Mouse (Mus musculus) intestine, postnatal 0 days (tissue): ENCODE measurements around the gene Siglec1. TPM values are rescaled to one million over a fixed set of nuclear protein-coding genes. Genes with fewer than 3 reads are reported as not detected.

ENCODE experiments used
- ATAC-seq: fragments of 200-750 bp; cut with Nextera tagmentation; 2 replicates; pipeline ENCODE4 v1.8.0; 2017; ENCODE audit warnings: mild to moderate bottlenecking, moderate TSS enrichment, moderate library complexity
- H3K27ac ChIP-seq: fragments of 300-500 bp; sonication (generic); 2 replicates; pipeline ENCODE4 v1.5.1; 2014; ENCODE audit warnings: mild to moderate bottlenecking, low read depth, low read length, moderate library complexity
- H3K27me3 ChIP-seq: fragments of 300-500 bp; sonication (generic); replicated peaks from 2 replicates; pipeline ENCODE4 v1.6.1; 2014; ENCODE audit warnings: low read length, mixed read lengths; ENCODE audit not compliant: control insufficient read depth, insufficient read depth
- H3K36me3 ChIP-seq: fragments of 300-500 bp; sonication (generic); 2 replicates; pipeline ENCODE4 v1.6.1; 2014; ENCODE audit warnings: mild to moderate bottlenecking, moderate library complexity; ENCODE audit not compliant: control insufficient read depth, insufficient read depth
- H3K4me1 ChIP-seq: fragments of 300-500 bp; sonication (generic); replicated peaks from 2 replicates; pipeline ENCODE4 v1.6.1; 2014; ENCODE audit warnings: antibody characterized with exemption, low read length, mixed read lengths; ENCODE audit not compliant: control insufficient read depth, insufficient read depth
- H3K4me2 ChIP-seq: fragments of 300-500 bp; sonication (generic); replicated peaks from 2 replicates; pipeline ENCODE4 v1.6.1; 2014; ENCODE audit warnings: low read depth, mild to moderate bottlenecking, moderate library complexity
- H3K4me3 ChIP-seq: fragments of 300-500 bp; sonication (generic); 2 replicates; pipeline ENCODE4 v1.5.1; 2014; ENCODE audit warnings: low read depth, low read length
- H3K9ac ChIP-seq: fragments of 300-500 bp; sonication (generic); 2 replicates; pipeline ENCODE4 v1.6.1; 2014; ENCODE audit warnings: mild to moderate bottlenecking, low read depth, low read length
- H3K9me3 ChIP-seq: fragments of 300-500 bp; sonication (generic); 2 replicates; pipeline ENCODE4 v1.6.1; 2016; ENCODE audit warnings: mixed run types; ENCODE audit not compliant: control insufficient read depth
- CTCF ChIP-seq: sonication (generic); IDR thresholded peaks from 2 replicates; pipeline ENCODE4 v1.5.1; 2016; ENCODE audit warnings: low read depth, mild to moderate bottlenecking, control low read depth, antibody characterized with exemption, moderate library complexity
- WGBS: fragments of 180-500 bp; shearing (Covaris S2); extraction: QIAGEN DNeasy Blood & Tissue Kit; methylation state at CpG from one replicate; pipeline ENCODE4 v1.1.7; 2014; 5-methylcytosine and 5-hydroxymethylcytosine counted together
- polyA plus RNA-seq: library from polyadenylated mRNA; unstranded; fragments of >200 nt; fragmentation: Nextera tagmentation; extraction: Ambion mirVana; gene quantifications from 2 replicates; pipeline ENCODE4 v1.2.1, GENCODE M21; 2015

Siglec1 gene
- polyA plus RNA-seq, 1 experiment from 2014 or later: 0.20 TPM

- Histone ChIP-seq H3K9ac (no peak overlapping the region), H3K27me3 (peaks cover 29% of the 10 kb centered on the region), H3K4me3 (no peak overlapping the region), H3K27ac (no peak overlapping the region), H3K4me2 (no peak overlapping the region), H3K4me1 (no peaks in the 10 kb centered on the region), H3K36me3 (no peaks in the 10 kb centered on the region), H3K9me3 (no peaks in the 10 kb centered on the region)
- 92% methylated on average over 8 of the region's 8 CpGs for WGBS
- ATAC-seq: no peak
- no peak for TF ChIP-seq CTCF
Observed at GRCm38 (mm10) chr2:131058672-131059071, 27.9 kb downstream of the Siglec1 start.

GRCm38 (mm10) chr2:131056191-131056590 is 30.4 kb downstream of the Siglec1 start:
- H3K4me2 ChIP-seq: peak overlapping the region; percentile 35; the same call in 1 of the 2 replicates
- no peak overlapping the region for H3K4me3 ChIP-seq
- WGBS: 4% methylated on average over 10 of the region's 10 CpGs
- H3K36me3 ChIP-seq: no peaks in the 10 kb centered on the region
- TF ChIP-seq CTCF: peak; percentile 82
- H3K27me3 ChIP-seq: peaks cover 36% of the 10 kb centered on the region
- no peaks in the 10 kb centered on the region for H3K9me3 ChIP-seq
- H3K4me1 ChIP-seq: no peaks in the 10 kb centered on the region
- H3K27ac ChIP-seq: no peak overlapping the region
- ATAC-seq: 0 out of 2 replicates have a peak, but pooled peaks have one; percentile 23
- no peak overlapping the region for H3K9ac ChIP-seq

GRCm38 (mm10) chr2:131055631-131056030 is 30.9 kb downstream of the Siglec1 start:
- ATAC-seq: no peak
- Histone ChIP-seq H3K27me3 (peaks cover 36% of the 10 kb centered on the region), H3K36me3 (no peaks in the 10 kb centered on the region), H3K4me1 (no peaks in the 10 kb centered on the region), H3K4me2 (peak overlapping the region; percentile 35; the same call in 1 of the 2 replicates), H3K9me3 (no peaks in the 10 kb centered on the region), H3K4me3 (no peak overlapping the region), H3K27ac (no peak overlapping the region), H3K9ac (no peak overlapping the region)
- 12% methylated on average over 10 of the region's 10 CpGs for WGBS
- TF ChIP-seq CTCF: peak; percentile 84

GRCm38 (mm10) chr2:131054646-131055264 is 31.8 kb downstream of the Siglec1 start:
- Histone ChIP-seq H3K9me3 (no peaks in the 10 kb centered on the region), H3K4me3 (peak overlapping the region; percentile 23), H3K4me2 (peak overlapping the region; percentile 51), H3K4me1 (no peaks in the 10 kb centered on the region), H3K36me3 (no peaks in the 10 kb centered on the region), H3K9ac (no peak overlapping the region), H3K27ac (no peak overlapping the region), H3K27me3 (peaks cover 36% of the 10 kb centered on the region)
- 7% methylated on average over 21 of the region's 21 CpGs for WGBS
- no peak for TF ChIP-seq CTCF
- ATAC-seq: no peak

GRCm38 (mm10) chr2:131053851-131054645 is 32.5 kb downstream of the Siglec1 start:
- H3K27me3 ChIP-seq: peaks cover 36% of the 10 kb centered on the region
- H3K9me3 ChIP-seq: no peaks in the 10 kb centered on the region
- H3K4me3 ChIP-seq: peak overlapping the region; percentile 23
- ATAC-seq: no peak
- no peak overlapping the region; the same call in 1 of the 2 replicates for H3K9ac ChIP-seq
- TF ChIP-seq CTCF: no peak
- H3K36me3 ChIP-seq: no peaks in the 10 kb centered on the region
- peak overlapping the region; percentile 51 for H3K4me2 ChIP-seq
- no peak overlapping the region for H3K27ac ChIP-seq
- H3K4me1 ChIP-seq: no peaks in the 10 kb centered on the region
- WGBS: 3% methylated on average over 45 of the region's 45 CpGs

- WGBS: 70% methylated on average over 6 of the region's 6 CpGs
- ATAC-seq: no peak
- H3K4me2 ChIP-seq: no peak overlapping the region
Observed at GRCm38 (mm10) chr2:131052862-131053418, 33.6 kb downstream of the Siglec1 start.

More at GRCm38 (mm10) chr2:131052862-131053418, 33.6 kb downstream of the Siglec1 start:
- Histone ChIP-seq H3K4me3 (no peak overlapping the region), H3K36me3 (no peaks in the 10 kb centered on the region), H3K4me1 (no peaks in the 10 kb centered on the region), H3K27me3 (peaks cover 36% of the 10 kb centered on the region), H3K9ac (no peak overlapping the region), H3K27ac (no peak overlapping the region), H3K9me3 (no peaks in the 10 kb centered on the region)
- TF ChIP-seq CTCF: no peak
